Mouse (Mus musculus) liver, adult 2 months (tissue): ENCODE measurements at regions not wholly inside any gene's neighbourhood (a gene's known extent, or its start where the extent isn't known, plus 50 kb on each side); places are given as distances from the start of the nearest gene placed in this dataset.

Experiments
- DNase-seq: peaks from one replicate; pipeline ENCODE4 v3.0.0-alpha.2; 2011; ENCODE audit warnings: low read depth, low spot score; ENCODE audit errors: extremely low read depth
- H3K27ac ChIP-seq: fragments of 200-500 bp; replicated peaks from 2 replicates; pipeline ENCODE4 v1.5.1; 2012; ENCODE audit warnings: low read depth, mild to moderate bottlenecking, control low read depth, inconsistent platforms, low read length; ENCODE audit not compliant: insufficient read depth
- H3K27me3 ChIP-seq: fragments of 200-500 bp; 2 replicates; pipeline ENCODE4 v1.6.1; 2012; ENCODE audit warnings: mild to moderate bottlenecking, moderate library complexity, low read length, inconsistent platforms; ENCODE audit not compliant: control insufficient read depth, insufficient read depth
- H3K36me3 ChIP-seq: fragments of 200-500 bp; 2 replicates; pipeline ENCODE4 v1.6.1; 2012; ENCODE audit warnings: low read length, inconsistent platforms; ENCODE audit not compliant: control insufficient read depth, insufficient read depth
- H3K4me1 ChIP-seq: fragments of 200-500 bp; 2 replicates; pipeline ENCODE4 v1.6.1; 2011; ENCODE audit warnings: low read length; ENCODE audit not compliant: control insufficient read depth, insufficient read depth
- H3K4me3 ChIP-seq: fragments of 200-500 bp; 2 replicates; pipeline ENCODE4 v1.5.1; 2011; ENCODE audit warnings: low read depth, mild to moderate bottlenecking, control low read depth, low read length, moderate library complexity; ENCODE audit not compliant: insufficient read depth
- H3K79me2 ChIP-seq: fragments of 200-500 bp; 2 replicates; pipeline ENCODE4 v1.6.1; 2012; ENCODE audit warnings: inconsistent platforms, mild to moderate bottlenecking, low read length, moderate library complexity; ENCODE audit not compliant: control insufficient read depth, insufficient read depth
- H3K9ac ChIP-seq: fragments of 200-500 bp; 2 replicates; pipeline ENCODE4 v1.6.1; 2012; ENCODE audit warnings: low read depth, mild to moderate bottlenecking, control low read depth, inconsistent platforms, low read length
- CTCF ChIP-seq: fragments of 200-500 bp; IDR thresholded peaks from 2 replicates; pipeline ENCODE4 v1.5.1; 2011; ENCODE audit warnings: low read depth, low read length, control low read depth
- POLR2A ChIP-seq: fragments of 200-500 bp; IDR thresholded peaks from 2 replicates; pipeline ENCODE4 v1.6.1; 2011; ENCODE audit warnings: low read length, control low read depth; ENCODE audit not compliant: insufficient read depth; ENCODE audit errors: extremely low read depth
- whole genome bisulfite sequencing: fragments of 180-500 bp; shearing (Covaris S2); methylation state at CpG from one replicate; pipeline ENCODE4 v1.1.7; 2018; 5-methylcytosine and 5-hydroxymethylcytosine counted together

DNA sequence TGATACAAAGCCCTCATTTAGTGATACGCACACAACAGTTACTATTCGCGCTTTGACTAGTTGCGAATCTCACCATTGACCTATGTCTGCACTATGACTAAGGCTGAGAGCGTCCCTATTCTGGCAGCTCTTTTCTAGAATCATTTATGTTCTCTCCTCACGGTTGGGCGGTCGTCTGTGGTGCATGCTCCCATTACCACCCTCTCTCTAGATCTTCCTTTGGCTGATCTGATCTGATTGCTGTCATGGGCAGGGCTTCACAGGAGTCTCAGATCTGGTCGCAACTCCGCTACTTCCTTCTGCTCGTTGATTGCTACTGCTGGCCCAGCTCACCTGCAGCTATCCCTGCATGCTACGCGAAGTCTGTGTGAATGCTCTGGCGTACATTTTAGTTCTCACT, 239.2 kb upstream of the BC052040 start:
- no peaks in the 10 kb centered on the region for H3K79me2 ChIP-seq
- DNase-seq, result no peak
- no peaks in the 10 kb centered on the region for H3K27me3 ChIP-seq
- no peaks in the 10 kb centered on the region for H3K36me3 ChIP-seq
- TF ChIP-seq POLR2A (no peak), CTCF (no peak)
- WGBS, result 97% methylated on average over 14 of the region's 14 CpGs
- H3K27ac ChIP-seq, result no peak overlapping the region
- no peak overlapping the region for H3K9ac ChIP-seq
- H3K4me3 ChIP-seq, result no peak overlapping the region
- H3K4me1 ChIP-seq, result no peaks in the 10 kb centered on the region

DNA sequence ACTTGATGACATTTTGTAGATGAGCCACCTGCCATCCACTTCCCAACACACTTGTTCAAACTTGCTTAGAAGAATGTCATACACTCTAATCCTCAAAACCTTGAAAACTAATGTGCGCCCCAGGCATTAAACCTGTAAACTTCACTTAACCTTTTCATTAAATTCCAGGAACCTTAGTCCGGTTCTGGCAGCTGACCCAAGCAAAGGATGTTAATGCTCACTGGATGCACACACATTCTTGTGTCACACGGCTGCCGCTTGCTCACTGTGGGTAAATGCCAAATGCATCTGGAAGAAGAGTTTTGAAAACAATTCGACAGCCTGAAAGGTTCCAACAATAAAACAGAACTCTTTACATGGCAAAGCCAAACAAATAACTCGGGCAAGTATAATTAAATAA, 235.0 kb upstream of the BC052040 start:
- DNase-seq, result no peak
- no peak overlapping the region for H3K4me3 ChIP-seq
- TF ChIP-seq CTCF, result no peak
- TF ChIP-seq POLR2A, result no peak

GRCm38 (mm10) chr2:115348263-115348662, 233.3 kb upstream of the BC052040 start:
- no peak overlapping the region for H3K9ac ChIP-seq
- no peak overlapping the region for H3K4me3 ChIP-seq
- TF ChIP-seq CTCF, result no peak
- no peak for TF ChIP-seq POLR2A
- DNase-seq, result no peak
- H3K36me3 ChIP-seq, result no peaks in the 10 kb centered on the region
- no peak overlapping the region for H3K27ac ChIP-seq
- no peaks in the 10 kb centered on the region for H3K27me3 ChIP-seq
- no peaks in the 10 kb centered on the region for H3K4me1 ChIP-seq
- WGBS, result 16% methylated on average over 2 of the region's 2 CpGs
- H3K79me2 ChIP-seq, result no peaks in the 10 kb centered on the region

More for the DNA sequence above, 235.0 kb upstream of the BC052040 start:
- Histone ChIP-seq H3K79me2 (no peaks in the 10 kb centered on the region), H3K4me1 (no peaks in the 10 kb centered on the region), H3K27me3 (no peaks in the 10 kb centered on the region), H3K36me3 (no peaks in the 10 kb centered on the region), H3K27ac (no peak overlapping the region), H3K9ac (no peak overlapping the region)
- 86% methylated on average over 6 of the region's 6 CpGs for WGBS

DNA sequence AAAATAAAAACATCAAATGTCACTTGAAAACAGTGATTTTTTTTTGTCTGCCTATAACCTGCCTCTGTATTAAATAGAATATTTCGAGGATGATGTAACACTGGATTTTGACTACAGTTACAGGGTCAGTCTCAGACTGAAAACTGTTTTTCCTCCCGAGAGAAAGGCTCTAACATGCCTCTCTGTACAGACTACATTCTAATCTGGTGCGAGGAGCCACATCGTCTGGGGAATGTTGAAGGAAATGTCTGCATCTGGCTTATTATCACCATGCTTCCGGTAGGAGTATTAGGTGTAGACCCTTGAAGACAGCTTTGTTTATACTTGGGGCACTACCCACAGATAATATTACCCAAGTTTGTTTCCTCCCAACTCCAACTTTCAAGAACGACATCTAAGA, 210.4 kb upstream of the BC052040 start:
- Histone ChIP-seq H3K36me3 (no peaks in the 10 kb centered on the region), H3K27ac (no peak overlapping the region), H3K79me2 (no peaks in the 10 kb centered on the region), H3K9ac (no peak overlapping the region), H3K4me1 (no peaks in the 10 kb centered on the region), H3K4me3 (no peak overlapping the region), H3K27me3 (no peaks in the 10 kb centered on the region)
- 64% methylated on average over 6 of the region's 6 CpGs for WGBS
- TF ChIP-seq POLR2A (no peak), CTCF (no peak)
- no peak for DNase-seq

DNA sequence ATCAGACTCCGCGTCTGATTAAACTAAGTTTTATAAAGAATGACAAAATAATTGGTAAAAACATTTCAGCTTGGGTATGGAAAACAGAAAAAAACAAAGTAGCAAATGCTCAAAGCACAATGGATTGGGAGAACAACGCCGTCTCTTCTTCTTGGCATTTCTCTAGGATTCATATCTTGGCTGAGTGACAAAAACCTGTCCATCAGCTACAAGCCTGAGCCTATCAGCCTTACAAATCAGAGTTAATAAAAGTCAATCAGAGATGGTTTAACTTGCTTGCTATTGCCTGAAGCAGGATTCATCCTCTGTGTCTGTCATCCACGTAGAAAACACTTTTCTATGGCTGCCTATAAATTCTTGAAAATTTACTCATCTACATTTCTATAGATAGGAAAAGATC, 206.2 kb upstream of the BC052040 start:
- Histone ChIP-seq H3K4me3 (no peak overlapping the region), H3K4me1 (no peaks in the 10 kb centered on the region), H3K27me3 (no peaks in the 10 kb centered on the region), H3K79me2 (no peaks in the 10 kb centered on the region), H3K9ac (no peak overlapping the region), H3K36me3 (no peaks in the 10 kb centered on the region), H3K27ac (no peak overlapping the region)
- 55% methylated on average over 5 of the region's 5 CpGs for WGBS
- no peak for DNase-seq
- no peak for TF ChIP-seq CTCF
- TF ChIP-seq POLR2A, result no peak

DNA sequence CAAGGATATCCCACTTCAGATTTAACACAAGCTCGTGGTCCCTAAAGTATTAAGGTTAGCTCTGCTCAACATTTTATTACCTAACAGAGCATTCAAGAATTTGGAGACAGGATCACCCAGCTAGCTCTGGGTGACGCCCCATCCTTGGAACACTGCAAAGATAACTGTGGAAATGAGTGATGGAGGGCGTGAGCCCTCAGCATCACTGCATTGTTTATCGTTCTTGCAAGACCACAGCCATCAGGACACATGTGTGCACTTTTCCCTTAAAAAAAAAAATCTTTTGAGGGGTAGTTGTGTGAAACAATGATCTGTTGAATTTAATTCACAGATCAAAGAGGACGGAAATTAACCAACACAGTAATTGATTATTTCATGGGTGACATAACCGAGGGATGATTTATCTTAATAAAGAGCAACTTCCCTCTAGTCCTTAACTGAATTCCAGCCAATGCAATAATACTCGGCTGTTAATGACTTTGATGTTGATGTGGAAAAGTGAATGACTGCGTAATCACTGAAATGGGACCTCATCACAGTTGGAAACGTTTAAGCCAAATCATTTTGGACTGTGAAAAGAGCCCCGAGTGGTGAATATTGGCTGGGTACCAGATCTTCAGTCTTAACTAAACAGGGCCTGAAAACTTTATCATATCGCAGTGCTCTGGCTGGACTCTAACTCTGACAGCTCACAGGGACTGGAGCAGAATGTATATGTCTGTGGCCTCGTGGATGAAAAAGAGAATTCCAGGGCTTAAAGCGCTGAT, 196.9 kb upstream of the BC052040 start:
- Histone ChIP-seq H3K4me1 (no peaks in the 10 kb centered on the region), H3K27me3 (no peaks in the 10 kb centered on the region), H3K4me3 (no peak overlapping the region), H3K9ac (no peak overlapping the region), H3K27ac (no peak overlapping the region), H3K36me3 (no peaks in the 10 kb centered on the region), H3K79me2 (no peaks in the 10 kb centered on the region)
- TF ChIP-seq POLR2A, result no peak
- TF ChIP-seq CTCF, result no peak
- WGBS, result 77% methylated on average over 13 of the region's 13 CpGs
- DNase-seq, result no peak
